Mouse (Mus musculus) ES-CJ7 (cell line): ENCODE results near the gene Mylk4.

Experiments used
- DNase-seq: peaks from one replicate; pipeline ENCODE4 v3.0.0; 2011; ENCODE audit warnings: low read depth, low spot score

Mylk4 gene

DNA sequence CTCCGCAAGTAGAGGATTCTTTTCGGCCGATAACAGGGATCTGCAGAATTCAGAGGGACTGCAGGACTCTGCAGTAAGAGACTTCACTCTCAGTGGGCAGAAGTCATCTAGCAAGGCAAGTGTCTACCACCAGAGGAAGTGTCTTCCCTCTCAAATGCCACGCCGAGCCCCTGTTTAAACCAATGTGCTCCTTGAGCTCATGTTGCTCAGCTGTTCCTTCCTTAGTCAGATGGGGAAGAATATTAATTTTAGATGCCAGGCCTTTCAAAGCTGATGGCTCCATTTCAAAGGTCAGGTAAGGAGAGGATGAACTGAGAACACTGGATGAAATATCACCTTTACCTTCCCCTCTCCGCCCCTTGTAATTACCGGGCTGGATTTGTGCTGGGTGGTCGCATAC is at the start of gene Mylk4:
TSS of gene Mylk4 (minus strand) at position 139 of the 400 bp plus-strand sequence.
- no peak for DNase-seq

DNA sequence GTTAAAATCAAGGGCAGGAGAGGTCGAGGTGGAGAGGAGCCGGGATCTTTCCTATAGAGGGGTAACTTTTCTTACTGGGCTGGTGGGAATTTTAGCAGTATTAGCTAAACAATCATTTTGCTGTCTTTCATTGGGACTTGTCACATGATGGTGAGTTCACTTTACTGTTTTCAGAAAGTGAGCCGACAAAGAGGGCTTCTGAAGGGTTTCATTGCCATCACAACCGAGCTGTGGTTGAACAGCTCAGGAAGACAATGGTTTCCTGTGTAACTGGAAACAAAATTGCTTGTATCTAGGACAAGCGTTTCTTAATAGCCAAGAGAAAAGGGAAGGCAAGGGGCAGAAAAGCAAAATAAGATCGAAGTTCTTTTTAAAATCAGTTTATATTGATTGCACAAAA is 49.5 kb upstream of the Mylk4 start:
- DNase-seq, result no peak

DNA sequence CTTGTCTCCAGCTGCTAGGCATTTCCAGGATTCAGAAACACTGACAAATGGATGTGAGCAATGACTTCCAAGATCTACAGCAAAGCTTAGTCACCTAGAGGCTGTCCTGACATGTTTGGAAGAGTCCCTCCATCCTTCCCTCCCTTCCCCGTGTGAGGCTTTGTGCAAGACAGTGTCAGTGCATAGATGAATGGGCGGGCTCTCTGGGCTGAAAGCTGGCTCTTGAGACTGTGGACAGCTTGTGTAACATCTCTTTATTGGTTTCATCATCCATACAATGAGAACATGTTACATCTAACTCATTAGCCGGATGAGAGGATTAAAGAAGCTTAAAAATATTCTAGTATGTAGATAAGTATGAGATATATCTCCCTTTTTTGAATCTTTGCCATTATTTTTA is 49.0 kb upstream of the Mylk4 start:
- no peak for DNase-seq

DNA sequence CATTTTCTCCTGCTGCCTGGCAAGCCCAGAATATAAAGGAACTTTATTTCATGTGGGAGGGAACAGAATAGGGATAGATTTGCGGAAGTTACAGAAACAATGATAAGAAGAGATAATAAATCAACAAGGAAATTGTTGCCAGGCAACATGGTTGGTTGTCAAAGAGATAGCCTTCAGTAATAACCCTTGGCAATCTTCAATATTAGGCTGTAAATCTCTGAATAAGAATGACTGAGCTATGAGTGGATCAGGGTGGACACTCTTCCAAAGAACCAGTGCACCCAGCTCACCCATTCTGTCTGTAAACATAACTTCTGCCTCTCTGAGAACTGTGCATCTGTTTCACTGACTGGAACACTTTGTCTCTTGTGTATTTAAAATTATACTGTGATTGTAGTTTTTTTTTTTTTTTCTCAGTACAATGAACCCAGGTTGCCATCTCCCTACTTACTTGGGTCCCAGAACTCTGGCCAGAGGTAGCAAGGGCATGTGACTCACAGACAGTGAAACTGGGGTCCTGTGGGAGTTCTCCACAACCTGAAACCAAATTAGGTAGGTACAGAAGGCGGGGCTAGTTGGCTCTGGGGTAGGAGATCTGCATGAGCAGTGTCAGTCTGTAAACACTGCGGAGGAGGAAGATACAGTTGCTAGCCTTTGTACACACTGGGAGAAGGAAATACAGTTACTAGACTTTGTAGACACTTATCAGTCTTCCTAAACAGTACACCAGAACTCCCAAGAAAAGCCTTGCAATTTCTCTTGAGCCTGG is 47.9 kb upstream of the Mylk4 start:
- no peak for DNase-seq

DNA sequence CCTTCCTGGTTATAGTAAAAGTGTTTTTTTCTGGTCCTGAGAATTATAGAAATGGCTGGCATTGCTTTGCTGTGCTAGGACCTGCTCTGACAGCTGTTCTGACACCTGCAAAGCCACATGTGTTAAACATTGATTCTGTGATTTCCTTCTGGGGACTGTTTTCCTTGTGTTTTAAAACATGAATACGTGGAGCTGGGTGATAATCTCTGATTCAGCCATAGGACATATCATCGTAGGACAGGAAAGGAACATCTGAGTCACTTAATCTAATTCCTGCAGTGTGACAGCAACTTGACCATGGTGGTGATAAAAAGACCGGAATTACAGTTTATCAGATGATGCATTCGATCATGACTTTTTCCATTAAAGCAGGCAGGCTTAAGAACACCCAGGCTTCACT is 45.1 kb upstream of the Mylk4 start:
- DNase-seq, result no peak

DNA sequence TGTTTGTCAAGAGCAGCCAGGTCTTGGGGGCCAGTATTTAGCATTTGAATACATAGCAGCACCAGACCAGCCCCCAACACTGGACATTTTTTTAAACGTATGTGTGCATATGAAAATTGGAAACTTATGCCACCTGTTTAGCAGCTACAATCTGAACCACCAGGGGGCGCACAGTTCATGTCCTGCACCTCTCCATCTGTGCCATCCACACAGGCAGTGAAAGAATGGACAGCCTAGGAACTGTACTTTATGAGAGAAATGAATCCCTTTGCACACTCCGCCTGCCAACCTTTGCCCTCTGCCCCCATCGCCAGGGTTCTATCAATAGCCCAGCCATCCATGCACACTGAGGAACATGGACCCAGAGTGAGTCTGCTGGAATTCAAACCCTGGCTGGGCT is 44.2 kb upstream of the Mylk4 start:
- DNase-seq, result peak; percentile 53

DNA sequence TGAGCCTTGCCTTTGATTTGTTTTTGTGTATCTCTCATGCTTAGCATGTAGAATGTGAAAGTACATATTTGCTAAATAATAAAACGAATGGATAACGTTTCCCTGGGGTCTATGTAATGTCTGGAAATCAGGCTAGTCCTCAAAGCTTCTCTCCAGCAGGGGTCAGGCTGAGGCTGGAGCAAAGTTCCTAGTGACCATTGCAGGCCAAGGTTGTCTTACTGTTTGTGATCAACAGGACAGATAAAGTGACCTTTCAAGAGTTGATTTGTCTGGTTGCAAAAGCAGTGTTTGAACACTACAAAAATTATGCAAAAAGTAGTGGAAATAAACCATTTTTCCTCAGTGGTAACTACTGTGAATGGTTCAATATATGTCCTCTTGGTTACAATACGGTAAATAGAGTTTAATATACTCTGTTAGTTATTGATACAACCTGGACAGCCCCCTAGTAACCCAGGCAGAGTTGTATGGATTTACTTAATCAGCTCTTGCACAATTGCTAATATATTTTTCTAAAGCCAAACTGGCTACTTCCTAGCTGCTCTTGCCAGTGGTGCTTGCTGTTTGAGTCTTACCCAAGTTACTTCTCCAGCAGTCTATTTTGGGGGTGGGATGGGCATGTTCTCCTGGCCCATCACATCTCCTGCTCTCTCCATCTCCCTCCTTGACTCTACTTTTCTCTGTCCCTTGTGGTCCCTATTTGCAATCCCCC is 43.5 kb upstream of the Mylk4 start:
- no peak for DNase-seq

DNA sequence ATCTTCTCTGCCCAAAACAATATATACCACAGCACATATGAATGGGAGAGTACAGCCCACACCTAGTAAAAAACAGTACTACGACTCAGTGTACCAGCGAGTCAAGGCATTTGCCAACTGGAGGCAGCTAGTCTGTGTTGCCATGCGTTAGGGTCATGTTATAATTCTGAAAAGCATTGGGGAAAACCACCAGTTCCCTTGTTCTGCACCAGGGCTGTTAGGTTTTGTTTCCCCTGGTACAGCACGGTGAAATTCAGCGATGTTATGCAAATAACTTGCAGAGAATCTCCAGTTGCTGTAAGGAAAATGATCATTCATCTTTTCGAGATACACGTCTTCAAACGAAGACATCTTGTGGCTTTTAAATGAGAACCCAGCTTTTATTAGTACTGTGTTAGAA is 41.8 kb upstream of the Mylk4 start:
- no peak for DNase-seq

DNA sequence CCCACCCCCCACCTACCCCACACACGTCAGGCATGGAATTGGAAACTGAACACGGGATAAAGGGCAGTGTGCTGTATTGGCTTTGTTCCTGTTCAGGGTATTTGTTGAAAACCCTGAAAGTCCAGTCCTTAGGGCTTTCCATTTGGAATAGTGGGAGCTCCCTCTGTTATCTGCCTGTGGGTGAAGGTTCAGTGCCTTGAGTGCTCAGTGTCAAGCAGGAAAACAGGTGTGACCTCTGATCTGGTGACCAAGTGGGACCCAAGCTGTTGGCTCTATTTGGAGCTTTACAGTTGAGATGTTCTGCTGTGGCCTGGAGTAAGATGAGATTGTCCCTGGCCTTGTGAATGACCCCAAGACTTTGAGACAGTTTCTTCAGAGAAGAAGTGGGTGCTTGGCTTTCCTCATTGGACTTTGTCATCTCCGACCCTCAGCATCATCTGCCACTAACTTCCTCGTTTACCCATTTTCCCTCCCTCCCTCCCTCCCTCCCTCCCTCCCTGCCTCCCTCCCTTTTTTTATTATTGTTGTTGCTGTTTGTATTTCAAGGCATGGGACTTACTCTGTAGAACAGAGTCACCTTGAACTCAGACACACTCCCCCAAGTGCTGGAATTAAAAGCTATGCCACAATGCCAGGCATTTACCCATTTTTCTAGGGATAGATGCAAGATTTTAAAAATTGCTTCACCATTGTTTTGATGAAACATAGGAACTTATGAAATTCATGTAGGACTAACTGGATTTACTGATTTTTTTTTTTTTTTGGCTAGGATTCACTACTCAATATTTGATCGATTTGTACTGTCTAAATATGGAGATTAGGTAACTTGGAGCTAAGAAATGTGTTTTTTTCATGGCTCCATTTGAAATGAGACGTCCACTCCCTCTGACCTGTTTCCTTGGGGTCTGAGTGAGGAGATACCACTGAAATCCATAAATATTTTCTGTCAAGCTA is 40.9 kb upstream of the Mylk4 start:
- no peak for DNase-seq

DNA sequence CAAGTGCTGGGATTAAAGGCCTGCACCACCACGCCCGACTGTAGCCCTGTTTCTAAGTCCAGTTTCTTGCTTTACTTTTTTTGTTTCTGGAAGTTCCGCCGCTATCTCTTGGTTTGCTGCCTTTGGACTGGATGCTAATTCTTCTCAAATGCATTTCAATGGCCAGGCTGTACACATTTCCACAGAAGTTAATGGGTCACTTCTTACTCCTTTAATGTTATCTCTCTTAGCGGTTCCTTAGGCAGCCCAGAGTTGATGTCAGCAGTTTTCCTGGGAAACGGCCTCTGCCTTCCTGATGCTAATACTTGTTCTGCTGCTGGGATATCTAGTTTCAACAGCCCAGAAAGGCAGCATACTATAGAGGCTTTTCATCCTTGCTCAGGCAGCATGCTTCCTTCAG is 39.4 kb upstream of the Mylk4 start:
- peak; percentile 77 for DNase-seq

DNA sequence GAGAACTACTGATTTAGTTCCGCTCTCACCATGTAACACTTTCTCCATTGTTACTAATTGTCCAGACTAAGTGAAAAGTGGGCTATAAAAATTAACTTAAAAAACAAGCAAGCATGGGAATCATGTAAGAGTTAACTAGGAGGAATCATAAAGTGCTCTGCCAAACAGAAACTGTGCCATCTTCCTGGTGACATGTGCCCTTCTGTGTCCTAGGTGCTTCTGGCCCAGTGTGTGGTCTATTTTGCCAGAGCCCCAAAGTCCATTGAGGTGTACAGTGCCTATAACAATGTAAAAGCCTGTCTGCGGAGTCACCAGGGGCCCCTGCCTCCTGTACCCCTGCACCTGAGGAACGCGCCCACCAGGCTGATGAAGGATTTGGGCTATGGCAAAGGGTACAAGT is 37.9 kb upstream of the Mylk4 start:
- no peak for DNase-seq

DNA sequence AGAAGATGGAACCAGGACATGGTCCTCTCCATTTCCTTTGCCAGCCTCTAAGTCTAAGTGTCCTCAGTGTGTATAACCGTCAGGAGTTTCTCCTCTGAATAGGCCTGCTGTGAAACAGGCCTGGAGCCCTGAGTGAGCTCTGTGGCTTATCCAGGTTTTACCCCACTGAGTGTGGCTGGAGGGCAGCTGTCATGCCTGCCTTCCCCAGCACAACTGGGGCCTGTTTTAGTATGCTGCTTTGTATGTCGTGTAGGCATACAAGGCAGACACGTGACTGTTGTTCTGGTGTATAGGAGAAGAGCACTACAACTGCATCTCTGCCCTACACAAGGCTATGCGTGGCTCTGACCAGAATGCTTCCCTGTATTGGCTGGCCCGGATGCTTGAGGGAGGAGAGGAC is 36.2 kb upstream of the Mylk4 start:
- no peak for DNase-seq

DNA sequence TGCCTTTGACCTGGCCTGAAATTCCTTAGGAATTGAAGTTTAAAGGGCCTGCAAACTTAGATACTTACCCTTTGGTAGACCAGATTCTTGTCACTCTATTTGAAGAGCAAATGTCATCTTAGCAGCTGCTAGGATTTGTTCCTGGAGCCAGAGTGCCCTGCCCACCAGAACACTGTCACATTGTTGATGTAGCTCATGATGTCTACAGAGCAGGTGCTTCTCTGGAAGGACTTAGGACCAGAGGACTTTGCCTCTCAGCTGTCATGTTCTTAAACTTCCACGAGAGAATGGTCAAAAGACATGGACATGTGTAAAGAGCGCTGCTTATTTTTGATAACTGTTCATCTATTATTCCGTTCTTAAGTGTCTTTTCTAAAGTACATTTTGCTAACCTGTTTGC is 35.5 kb upstream of the Mylk4 start:
- no peak for DNase-seq

DNA sequence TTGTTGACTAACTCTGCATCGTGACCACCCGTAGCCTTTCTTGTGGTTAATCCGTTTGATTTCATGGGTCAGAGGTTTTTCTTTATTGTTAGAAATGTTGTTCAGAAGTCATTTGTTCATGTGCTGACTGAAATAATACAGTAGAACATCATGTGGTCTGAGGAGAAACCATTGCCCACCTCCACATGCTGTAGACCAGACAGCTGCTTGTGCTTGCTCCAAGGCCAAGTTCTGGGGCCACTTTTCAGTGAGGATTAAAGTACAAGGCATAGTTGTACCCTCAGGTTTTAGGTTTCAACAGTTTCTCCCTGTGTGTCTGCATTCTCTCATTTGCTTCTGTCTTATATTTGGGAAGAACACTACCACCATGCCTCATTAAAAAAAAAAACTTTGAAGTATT is 23.9 kb upstream of the Mylk4 start:
- DNase-seq, result no peak

DNA sequence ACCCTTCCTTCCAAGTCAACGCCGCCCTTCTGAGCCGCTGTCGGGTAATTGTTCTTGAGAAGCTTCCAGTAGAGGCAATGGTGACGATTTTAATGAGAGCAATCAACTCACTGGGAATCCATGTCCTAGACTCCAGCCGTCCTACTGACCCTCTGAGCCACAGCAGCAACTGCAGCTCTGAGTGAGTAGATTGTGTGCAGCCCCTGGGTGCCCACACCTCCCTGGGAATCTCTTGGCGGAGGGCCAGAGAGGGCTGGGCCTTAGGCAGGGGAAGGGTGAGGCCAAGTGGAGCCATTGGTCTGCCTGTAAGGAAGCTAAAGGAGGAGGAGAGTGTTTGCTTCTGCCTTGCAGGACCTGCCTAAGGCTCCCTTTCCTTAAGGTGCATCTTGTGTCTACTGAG is 23.1 kb upstream of the Mylk4 start:
- DNase-seq, result peak; percentile 61

DNA sequence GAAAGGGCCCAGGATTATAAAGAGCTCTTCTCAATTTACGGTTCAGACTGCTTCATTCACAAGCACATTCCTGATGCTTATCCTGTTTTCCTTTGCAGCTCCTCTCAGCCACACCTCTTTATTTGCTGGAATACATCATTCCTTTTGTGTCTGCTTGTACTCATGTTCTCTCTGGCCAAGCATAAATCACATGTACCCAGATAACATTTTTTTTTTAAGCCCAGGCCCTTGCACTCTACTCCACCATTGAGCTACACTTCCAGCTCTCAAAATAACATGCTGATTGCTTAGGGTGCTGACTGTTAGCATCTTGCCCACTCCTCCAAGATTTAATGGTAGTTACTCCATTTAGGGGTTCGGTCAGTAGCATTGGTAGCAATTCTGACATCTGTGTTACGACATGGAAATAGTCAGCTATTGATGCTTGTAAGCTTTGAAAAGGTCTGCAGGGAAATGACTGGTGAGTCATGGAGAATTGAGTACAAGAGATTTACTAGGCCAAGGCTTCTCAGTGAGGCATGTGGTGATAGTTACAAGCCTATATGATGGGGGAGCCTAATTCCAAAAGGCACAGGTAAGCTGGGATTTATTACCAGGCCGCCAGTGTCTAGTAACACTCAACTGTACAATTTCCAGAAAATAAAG is 20.1 kb upstream of the Mylk4 start:
- DNase-seq, result no peak

DNA sequence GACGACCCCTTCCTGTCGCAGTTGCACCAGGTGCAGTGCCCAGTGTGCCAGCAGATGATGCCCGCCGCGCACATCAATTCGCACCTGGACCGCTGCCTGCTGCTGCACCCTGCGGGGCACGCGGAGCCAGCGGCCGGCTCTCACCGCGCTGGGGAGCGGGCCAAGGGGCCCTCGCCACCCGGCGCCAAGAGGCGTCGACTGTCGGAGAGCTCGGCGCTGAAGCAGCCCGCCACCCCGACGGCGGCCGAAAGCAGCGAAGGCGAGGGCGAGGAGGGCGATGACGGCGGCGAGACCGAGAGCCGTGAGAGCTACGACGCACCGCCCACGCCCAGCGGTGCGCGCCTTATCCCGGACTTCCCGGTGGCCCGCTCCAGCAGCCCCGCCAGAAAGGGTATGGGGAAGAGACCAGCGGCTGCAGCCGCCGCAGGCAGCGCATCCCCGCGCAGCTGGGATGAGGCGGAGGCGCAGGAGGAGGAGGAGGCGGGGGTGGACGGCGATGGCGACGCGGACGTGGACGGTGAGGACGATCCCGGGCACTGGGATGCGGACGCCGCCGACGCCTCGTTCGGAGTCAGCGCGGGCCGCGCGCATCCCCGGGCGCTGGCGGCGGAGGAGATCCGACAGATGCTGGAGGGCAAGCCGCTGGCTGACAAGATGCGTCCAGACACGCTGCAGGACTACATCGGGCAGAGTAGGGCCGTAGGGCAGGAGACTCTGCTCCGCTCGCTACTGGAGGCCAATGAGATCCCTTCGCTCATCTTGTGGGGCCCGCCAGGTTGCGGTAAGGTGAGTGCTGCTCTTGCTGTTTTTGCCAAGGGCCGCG is 18.7 kb upstream of the Mylk4 start, which contains the start of gene D930007J09Rik:
TSS of gene D930007J09Rik (minus strand) at position 591 of the 823 bp plus-strand sequence.
- DNase-seq, result peak; percentile 25

DNA sequence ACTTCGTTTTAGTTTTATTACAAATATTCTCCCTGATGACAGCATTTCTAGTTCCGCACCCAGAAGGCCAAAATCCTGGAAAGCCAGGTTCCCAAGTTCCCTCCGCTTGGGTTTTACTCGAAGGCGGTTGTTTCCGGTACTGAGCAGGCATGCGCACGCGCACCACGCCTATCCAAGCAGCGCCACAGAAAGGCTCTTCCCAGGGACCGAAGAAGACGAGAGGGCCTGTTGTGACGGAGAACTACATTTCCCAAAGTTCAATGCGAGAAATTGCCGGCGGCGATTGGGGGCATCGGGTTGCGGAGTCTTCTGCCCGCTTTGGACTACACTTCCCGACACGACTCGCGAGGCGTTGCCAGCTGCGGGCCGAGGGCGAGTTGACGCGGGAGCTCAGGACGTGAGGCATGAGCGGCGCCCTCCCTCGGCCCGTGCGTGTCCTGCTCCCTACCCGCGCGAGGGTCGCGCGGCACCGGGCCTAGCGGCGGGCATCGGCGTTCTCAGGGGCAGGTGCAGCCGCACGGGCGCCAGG is 18.0 kb upstream of the Mylk4 start, which contains the start of gene Wrnip1:
TSS of gene Wrnip1 (plus strand) at position 346 of the 529 bp plus-strand sequence.
- DNase-seq, result peak; percentile 99

DNA sequence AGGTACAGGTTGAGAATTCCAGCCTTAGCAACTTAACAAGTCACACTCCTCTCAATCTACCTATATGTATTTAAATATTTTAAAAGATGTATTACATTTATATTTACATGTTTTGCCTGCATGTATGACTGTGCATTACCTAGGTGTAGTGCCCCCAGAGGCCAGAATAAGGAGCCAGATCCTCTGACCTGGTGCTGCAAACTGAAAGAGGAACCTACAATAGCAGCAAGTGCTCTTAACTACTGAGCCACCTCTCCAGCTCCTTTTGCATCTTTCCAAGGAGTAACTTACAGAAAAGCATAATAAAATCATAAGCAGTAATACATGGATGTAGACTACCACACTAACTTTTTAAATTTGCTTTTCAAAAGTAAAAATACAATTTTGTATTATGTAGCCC is 17.1 kb upstream of the Mylk4 start:
- DNase-seq, result peak; percentile 34

DNA sequence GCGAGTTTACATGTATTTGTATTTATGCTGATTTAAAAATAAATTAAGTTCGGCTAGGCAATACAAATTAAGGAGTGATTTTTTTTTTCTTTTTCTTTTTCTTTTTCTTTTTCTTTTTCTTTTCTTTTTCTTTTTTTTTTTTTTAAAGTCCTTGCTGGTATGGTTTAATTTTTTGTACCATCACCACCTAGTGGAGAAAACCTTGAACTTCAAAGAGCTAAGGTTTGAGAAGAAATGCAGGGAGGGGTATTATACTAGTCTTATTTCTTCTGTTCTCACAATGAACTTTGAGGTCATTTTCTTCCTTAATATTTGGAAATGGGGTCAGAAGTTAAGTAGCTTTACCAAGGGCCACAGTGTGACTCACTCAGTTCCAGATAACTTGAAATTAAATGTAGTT is 15.4 kb upstream of the Mylk4 start:
- DNase-seq, result peak; percentile 19
